Mouse (Mus musculus) adrenal gland, adult 8-10 months (tissue): ENCODE data around the gene Stmn3. TPM values are rescaled to one million over a fixed set of nuclear protein-coding genes. Genes with fewer than 3 reads are reported as not detected.

Source experiments
- DNase-seq: peaks from one replicate; pipeline ENCODE4 v3.0.0; 2022
- total RNA-seq, 4 experiments: library from RNA; stranded (reverse); gene quantifications; 2 replicates each; pipeline ENCODE4 v1.2.4; 2022

The Stmn3 gene
- total RNA-seq = 10 to 100 TPM; 18.1 to 31.5 (median 20.7) TPM

DNA sequence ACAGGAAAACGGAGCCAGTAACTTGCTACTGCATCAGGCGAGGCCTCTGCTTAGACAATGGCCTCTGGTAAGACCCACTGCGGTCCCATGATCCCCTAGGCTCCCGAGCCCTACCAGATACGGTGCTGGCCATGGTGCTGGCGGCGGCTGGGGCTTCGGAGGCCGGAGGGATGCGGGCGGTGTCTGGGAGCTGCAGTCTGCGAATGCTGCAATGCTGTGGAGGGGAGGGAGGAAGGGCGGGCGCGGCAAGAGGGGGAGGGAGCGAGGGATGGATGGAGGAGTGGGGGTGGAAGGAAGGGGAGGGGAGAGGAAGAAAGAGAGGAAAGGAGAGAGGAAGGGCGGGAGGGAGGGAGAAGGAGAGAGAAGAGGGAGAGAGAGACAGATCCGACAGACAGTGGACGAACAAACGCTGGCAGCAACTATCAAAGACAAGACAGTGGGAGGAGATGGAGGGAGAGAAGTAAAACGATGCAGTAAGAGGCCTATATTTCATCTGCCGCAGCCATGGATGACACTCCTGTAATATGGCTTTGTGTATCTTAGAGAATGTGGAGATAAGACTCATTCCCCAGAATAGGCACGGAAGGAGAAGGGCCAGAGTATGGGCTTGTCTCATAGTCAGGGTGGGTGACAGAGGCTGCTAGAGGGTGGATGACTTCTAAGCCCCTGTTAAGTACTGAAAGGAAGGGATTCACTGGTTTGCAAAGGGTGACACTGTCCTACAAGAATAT, at the start of gene Stmn3:
Stmn3 (minus strand) TSS at position 421 of the 731 bp plus-strand sequence.
- DNase-seq = peak; percentile 20

DNA sequence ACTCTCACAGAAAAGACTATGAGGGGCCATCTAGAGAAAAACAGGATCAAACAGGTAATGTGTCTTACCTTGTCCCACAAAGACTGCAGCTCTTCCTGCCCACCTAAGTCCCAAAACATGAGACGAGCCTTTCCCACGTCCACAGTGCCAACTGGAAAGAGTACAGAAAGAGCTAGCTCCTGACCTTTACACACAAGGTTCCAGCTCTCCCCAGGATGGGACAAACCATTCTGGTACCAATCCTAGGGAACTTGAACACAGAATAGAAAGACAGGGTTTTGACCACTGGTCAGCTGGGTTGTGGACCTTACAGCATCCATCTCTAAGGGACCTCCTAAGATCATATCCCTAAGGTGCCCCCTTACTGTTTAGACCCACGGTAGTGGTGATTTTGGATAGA, 49.6 kb upstream of the Stmn3 start:
- DNase-seq = no peak

DNA sequence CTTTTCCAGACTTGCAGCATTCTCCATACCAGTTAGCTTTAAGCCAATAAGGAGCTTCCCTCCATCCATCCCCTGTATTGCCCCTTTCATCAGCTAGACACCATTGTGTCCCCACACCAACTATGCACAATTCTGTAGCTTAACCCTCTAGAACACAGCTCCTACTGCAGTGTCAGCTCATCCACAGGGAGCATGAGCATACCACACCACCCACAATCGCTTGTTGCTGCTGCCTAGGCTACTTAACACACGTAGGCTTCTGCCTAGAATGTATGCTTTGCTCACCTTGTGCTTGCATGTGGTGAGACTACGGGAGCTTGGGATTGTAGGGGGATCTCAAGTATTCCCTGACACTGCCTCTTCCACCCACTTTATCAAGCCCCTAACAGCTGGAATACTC, 42.5 kb upstream of the Stmn3 start:
- DNase-seq = no peak

DNA sequence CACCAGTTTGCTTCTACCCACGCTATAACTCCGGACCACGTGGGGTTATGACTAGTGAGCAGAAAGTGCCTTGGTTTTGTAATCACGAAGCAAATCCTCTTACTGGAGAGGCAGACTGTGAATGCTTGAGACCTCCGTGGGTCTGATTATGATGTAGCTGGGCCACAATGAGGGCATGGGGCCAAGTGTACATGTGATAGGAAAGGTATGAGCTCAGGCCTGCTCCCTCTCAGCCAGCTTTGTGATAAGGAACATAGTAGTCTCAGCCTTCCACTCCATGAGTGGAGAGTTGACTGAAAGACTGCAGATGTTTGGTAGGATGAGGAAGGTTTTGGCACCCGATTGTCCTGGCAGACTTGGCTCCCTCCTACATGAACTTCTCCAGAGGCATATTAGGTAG, 28.5 kb upstream of the Stmn3 start:
- no peak for DNase-seq

DNA sequence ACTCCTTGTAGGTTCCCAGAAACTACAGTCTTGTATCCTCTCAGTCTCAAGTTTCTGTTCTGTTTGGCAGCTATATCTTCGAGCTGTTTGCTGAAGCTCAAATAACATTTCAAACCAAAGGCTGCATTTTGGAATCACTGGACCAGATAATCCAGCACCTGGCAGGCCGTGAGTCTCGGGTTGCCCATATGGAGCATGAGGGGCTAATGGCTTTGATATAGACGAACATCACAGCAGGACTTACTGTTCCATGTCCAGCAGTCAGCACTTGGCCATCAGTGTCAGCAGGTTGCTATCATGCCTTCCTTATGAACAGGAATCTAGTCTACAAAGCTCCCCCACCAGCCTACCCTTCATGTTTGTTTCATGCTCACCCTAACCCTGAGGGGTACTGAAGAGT, 26.1 kb upstream of the Stmn3 start:
- DNase-seq = no peak

DNA sequence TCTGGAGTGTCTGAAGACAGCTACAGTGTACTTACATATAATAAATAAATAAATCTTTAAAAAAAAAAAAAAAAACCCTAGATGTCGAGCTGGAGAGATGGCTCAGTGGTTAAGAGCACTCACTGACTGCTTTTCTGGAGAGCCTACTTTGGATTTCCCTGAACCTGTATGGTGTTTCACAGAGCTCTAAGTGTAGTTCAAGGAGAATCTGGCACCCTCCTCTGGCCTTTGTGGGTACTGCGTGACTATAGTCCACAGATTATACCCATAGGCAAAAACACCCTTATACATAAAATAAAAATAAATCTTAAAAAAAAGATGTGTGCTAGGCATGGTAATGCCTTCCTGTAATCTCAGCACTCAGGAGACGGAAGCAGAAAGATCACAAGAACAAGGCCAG, 19.7 kb upstream of the Stmn3 start:
- DNase-seq = peak; percentile 31

DNA sequence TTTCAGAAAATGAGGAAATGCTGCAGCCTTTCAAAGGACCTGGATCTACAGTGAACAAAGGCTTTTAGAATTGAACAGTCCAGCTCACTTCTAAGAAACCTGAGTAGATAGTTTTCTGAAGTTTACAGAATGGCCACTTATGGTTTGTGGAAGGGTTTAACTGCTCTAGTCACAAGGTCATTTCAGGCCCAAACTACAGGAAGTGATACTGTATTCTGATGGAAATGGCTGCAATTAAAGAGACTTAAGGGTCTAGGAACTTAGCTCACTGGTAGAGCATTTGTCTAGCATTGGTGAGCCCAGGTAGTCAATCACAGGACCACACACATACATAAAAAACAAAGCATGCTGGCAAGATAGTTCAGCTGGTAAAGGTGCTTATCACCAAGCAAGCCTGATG, 18.2 kb upstream of the Stmn3 start:
- DNase-seq = no peak

DNA sequence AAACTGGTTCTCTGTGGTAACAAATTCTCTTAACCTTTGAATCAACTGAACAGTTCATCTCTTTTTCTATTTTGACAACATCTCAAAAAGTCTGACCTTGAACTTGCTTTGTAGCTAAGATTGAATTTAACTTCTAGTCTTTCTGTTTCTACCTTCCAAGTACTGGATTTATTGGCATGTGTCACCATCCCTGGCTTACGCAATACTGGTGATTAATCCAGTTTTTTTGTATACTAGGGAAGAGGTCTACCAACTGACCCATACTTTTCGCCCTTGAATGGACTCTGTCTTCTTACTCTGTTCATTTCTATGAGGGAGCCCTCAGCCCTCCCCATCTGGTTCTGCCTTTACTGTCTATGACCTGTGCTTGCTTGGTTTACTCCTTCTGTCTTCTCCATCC, 11.8 kb upstream of the Stmn3 start:
- DNase-seq = peak; percentile 16

DNA sequence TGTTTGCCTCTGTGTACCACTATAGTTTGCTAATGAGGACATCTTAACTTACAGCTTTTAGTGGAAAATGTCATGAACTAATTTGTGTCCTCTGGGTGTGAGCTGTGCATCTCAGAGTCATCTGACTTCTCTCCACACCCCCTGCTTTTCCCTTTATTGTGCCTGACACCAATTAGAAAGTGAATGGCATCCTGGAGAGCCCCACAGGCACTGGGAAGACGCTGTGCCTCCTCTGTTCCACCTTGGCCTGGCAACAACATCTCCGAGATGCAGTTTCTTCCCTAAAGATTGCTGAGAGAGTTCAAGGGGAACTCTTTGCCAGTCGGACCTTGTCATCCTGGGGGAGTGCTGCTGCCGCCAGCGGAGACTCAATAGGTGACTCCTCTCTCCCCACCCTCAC, 7.8 kb upstream of the Stmn3 start:
- no peak for DNase-seq

DNA sequence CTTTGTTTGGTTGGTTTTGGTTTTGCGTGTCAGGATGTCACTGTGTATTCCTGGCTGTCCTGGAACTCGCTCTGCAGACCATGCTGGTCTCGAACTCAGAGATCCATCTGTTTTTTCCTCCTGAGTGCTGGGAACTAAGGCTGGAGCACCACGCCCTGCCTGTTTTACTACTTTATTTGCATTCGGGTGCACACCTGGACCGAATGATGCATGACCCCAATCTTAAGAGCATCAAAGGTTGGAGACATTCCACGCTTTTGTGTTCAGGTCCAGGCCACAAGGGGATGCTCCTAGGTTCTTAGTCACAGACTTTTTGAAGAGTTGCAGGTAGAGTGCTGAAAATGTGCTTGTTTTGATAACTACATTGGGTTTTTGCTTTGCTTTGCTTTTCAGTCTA, 5.8 kb upstream of the Stmn3 start:
- no peak for DNase-seq

DNA sequence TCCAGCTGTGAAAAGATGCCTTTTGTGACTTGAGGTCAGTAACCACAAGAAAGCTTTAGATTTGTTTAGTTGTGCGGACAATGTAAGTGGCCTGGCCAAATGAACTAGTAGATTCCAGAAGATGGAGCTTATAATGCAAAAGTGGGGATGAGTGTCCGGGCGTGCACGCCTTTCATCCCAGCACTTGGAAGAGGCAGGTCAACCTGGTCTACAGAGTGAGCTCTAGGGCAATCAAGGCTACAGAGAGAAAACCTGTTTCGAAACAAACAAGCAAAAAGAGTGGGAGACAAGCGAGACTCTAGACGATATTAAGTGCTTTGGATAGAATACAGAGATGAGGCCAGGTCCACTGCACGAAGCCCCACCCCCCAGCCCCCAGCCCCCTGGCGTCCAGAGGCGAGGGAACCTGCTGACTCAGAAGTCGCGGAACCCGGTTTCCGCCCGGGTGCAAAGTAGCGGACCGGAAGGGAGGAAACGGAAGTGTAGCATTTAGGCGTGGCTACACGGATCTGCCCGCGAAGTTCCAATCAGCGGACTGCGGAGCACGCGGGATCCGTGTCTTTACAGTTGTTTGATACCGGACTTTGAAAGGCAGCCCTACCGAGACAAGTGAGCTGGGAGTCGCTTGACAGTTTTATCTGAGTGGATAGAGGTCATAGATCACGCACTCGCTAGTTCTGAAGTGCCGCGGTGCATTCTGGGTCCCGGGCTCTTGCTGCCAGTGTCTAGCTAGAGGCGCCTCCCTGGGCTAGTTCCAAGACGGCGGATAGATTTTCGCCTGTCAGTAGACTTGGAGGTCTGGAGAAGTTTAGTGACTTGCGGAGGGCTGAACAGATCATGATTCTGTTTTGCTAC, 5.2 kb upstream of the Stmn3 start, which contains the start of gene Rtel1:
Rtel1 (plus strand) TSS at position 492 of the 855 bp plus-strand sequence.
- DNase-seq = peak; percentile 61

DNA sequence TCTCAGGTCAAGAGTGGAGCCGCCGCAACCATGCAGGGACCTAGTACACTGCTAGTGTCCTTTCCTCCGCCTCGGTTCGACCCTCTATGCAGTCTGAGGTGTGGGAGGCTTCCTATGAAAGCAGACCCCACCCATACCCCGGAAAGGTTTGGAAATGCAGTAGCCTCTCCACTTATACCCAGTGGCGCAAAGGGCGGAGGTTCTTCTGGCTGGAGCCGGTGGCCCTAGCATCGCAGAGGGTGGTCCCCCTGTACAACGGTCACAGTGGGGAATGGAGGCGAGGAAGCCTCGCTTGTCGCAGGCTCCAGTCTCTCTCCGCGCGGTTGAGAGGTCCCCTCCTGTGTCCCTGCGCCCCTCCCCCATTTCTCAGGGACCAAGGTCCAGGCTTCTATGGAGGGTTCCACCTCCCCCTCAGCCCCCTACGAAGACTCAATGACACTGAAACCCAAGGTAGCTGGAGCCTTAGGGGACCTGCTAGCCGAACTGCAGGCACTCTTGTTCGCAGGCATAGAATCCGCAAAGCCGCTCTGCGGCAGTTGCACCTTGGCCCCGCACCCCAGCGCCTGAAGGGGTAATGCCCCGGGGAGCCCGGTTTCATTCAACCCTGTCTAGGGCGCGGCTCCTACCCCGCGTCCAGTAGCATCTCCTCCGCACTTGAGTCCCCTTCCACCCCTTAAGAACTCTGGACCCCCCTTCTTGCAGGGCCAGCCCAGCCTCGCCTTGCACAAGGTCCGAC, 788 bp downstream of the Stmn3 start:
- no peak for DNase-seq

DNA sequence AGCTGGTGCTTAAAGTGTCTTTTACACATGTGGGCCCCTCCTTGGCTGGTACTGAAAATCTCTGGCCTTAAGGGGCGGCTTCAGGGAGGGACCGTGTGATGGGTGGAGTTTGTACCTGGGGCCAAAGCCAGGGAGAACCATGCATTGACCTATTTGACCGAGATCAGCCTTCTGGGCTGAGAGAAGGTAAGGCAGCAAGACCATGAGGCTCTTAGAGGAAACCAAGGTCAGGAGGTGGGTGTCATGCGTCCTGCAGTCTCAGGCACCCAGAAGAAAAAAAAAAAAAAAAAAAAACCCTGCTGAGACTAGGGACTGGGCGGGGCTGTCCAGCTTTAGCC, 1.3 kb downstream of the Stmn3 start:
- no peak for DNase-seq

DNA sequence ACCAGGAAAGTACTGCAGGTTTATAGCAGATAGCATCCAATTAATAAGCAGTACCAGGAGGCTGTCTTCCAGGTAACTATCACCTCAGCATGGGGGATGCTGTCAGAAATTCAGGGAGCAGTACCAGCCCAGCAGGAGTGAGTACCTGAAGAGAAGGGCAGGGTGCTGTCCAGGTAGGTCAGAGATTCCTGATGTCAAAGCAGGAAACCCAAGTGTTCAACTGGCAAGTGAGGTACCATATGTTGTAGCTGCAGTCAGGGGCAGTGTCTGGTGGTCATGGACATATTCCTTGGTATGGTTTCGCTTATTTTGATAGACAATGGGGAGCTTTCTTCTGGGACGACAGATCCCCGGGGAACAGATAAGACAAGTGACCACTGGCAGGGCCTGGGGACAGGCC, 1.9 kb downstream of the Stmn3 start:
- DNase-seq = no peak

DNA sequence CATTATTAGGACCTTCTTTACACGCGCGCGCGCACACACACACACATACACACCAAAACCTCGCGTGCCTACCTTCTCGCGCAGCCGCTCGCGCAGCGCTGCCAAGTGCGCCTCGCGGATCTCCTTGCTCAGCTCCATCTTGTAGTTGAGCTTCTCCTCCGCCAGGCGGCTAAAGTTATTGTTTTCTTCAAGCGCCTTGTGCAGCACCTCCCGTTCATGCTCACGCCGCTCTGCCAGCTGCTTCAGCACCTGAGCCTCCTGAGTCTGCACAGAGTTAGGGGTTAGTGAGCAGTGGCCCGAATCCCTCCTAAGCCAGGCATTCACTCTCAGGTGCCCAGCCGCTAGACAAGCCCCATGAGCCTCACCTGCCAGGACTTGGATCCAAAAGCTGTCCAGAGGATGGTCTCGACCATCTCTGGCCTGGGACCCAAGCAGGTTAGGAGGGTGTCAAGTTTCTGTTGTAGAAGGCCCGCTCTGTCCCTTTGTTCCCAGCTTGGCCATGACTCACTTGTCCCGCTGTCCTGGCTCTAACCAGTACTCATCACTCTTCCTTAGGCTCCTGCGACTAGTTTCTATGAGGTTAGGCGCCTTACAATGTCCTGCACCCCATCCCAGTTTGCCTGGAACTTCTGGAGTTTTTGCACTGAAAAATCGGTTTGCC, 7.0 kb downstream of the Stmn3 start:
- DNase-seq = no peak

DNA sequence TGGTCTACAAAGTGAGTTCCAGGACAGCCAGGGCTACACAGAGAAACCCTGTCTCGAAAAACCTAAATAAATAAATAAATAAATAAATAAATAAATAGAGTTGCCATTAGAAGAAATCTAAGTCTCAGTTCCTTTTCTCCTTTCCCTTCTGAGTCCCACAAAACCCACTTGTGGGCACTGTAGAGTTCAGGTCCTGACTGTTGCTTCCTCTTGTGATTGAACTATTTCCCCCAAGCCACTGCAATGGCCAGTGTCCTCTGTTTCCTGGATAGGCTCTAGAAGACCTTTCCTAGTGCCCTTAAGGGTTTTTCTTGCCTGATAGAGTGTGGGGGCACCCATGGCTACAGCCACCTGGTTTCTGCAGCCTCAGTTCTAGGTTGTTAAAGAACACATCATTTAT, 9.4 kb downstream of the Stmn3 start:
- DNase-seq = no peak

DNA sequence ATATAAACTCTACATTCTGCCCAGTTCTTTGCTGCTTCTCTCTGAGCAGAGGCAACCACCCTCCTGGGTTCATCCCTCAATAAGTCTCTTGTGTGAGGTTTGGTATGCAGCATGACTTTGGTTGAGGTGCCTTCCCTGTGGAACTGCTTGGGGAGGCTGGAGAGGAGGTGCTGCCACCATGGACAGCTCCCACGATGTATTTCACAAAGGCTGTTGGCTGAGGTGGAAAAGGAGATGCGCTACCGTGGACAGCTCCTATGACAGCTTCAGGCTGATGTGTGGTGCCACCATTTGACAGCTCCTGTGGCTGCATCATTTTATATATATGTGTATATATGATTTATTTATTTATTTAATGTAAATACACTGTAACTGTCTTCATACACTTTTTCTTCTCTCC, 12.3 kb downstream of the Stmn3 start:
- no peak for DNase-seq

DNA sequence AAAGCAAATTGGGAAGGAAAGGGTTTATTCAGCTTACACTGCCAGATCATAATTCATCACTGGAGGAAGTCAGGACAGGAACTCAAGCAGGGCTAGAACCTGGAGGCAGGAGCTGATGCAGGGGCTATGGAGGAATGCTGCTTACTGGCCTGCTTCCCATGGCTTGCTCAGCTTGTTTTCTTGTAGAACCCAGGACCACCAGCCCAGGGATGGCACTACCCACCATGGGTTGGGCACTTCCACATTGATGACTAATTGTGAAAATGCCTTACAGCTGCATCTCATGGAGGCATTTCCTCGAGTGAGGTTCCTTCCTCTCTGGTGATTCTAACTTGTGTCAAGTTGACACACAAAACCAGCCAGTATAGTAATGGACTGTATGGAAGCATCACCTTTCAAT, 23.4 kb downstream of the Stmn3 start:
- DNase-seq = no peak

DNA sequence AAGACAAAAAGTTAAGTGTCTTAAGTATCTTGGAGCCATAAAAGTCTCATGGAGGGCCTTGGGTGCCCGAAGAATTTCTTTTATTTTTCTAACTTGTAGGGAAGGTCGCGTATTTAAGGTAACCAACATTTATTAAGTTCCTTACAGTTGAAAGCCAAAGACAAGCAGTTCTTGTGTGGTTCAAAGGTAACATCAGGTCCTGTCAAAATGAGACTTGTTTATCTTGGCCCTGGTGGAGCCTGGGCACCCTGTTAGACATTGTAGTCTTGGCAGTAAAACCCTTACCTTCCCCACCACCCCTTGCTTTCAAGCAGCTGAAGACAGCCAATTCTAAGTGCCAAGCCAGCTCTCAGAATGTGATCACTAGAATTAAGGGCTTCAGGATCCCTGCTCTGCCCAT, 25.6 kb downstream of the Stmn3 start:
- no peak for DNase-seq

DNA sequence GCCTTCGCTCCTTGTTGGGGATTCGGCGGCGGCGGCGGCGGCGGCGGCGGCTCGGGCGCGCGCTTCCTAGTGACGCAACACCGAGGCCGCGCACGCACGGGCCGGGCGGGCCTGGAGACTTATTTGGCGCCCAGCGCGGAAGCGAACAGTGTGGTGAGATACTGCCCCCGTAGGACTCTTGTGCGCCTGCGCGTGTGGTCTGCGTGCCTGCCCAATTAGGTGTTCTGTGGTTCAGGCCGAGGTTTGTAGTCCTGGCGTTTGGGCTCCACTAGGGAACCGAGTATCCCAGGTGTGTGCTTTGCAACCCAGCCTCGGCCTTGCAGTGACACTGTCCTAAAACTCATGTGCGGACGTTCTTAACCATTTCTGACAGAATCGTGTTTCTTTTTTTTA, 26.3 kb downstream of the Stmn3 start, which contains the start of gene Gmeb2:
Gmeb2 (minus strand) TSS at position 78 of the 393 bp plus-strand sequence.
- peak; percentile 95 for DNase-seq

DNA sequence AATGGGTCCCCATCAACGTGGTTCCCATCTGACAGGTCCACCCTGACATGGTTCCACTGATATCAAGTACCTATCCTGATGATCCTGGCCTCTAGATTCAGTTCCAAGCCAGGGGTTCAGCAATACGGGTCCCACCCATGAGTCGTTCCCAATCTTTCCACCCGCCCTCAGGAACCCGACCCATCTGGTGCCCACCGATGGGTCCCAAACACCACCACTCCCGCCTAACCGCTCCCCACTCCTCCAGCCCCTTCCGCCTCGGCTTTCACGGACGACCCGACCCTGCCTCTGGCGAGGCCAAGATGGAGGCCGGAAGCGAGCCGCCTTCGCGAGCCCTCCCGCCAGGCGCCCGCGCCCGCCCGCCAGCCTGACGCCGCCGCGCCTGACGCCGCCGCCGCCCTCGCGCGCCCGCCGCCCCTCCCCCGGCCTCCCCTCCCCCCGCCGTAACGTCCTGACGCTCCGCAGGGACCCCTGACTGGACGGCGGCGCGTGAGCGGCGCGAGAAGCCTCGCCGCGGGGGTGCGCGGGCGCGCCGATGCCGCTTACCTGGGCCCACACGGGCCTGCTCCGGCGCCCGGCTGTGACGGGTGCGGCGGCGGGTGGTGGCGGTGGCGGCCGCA, 26.9 kb downstream of the Stmn3 start:
- peak; percentile 68 for DNase-seq

DNA sequence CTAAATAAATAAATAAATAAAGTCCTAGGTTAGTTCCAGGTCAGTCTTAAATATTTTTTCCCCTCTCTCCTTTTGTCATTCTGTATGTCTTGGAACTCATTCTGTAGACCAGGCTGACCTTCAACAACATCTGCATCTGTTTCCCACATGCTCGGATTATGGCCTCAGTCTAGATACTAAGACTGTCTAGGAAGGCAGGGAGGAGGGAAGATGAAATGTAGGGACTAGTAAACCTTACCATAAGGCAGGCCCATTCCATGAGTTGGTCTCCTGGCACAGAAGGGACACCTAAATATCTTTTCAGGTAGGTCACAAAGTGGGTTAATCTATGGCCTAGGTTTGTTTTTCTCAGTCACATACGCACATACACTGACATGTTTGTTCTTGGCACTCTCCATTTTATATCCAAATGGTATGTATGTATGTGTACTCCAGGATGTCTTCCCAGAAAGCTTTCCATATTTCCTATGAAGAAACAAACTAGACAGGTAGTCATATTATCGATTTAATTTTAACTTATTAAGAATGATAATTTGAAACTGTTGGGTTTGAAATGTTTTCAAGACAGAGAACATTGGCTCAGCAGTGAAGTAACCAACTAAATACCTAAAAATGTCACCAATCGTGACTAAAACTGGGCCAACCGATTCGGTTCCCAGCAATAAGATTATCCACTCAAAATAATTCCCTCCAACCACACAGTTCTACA, 27.5 kb downstream of the Stmn3 start:
- DNase-seq = no peak
